Mouse (Mus musculus): ENCODE data around the gene Adarb2. TPM values are rescaled to one million over a fixed set of nuclear protein-coding genes. Genes with fewer than 3 reads are reported as not detected.

The Adarb2 gene
- polyA plus RNA-seq, 1 experiment from 2014 or later = 0.41 TPM

DNA sequence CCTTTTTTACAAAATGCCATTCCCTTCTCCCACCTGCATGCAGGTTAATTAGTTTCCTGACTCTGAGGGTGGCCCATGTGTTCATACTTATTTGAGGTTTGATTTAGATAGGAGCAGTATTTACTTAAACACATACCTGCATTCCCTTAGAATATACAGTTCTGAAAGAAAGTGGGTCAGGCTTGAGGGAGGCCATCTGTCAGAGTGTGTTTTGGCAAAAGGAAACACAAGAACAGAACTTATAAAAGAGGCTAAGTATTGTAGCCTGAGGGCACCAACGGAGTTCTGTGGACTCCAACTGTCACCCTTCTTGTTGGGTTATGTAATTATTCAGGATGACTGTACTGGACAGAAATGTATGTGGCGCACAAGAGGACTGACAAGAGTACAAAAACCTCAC, 349.6 kb downstream of the Adarb2 start:
- H3K4me3 ChIP-seq (ENCODE audit: low read length) = no peak overlapping the region
- H3K9ac ChIP-seq (ENCODE audit: low read depth, low read length) = no peak overlapping the region
- H3K4me2 ChIP-seq (replicated peaks; ENCODE audit: low read depth, low read length) = no peak overlapping the region
- WGBS = 67% methylated on average over 2 of the region's 2 CpGs
- H3K27ac ChIP-seq (ENCODE audit: low read depth, low read length) = no peak overlapping the region
- no peak for ATAC-seq (ENCODE audit: low FRiP score, low TSS enrichment)
- no peaks in the 10 kb centered on the region for H3K4me1 ChIP-seq (ENCODE audit: control insufficient read depth, insufficient read depth, low read length)
- H3K9me3 ChIP-seq (ENCODE audit: control insufficient read depth, low read length) = no peaks in the 10 kb centered on the region
- H3K27me3 ChIP-seq (ENCODE audit: control insufficient read depth, insufficient read depth, low read length) = no peaks in the 10 kb centered on the region
- no peaks in the 10 kb centered on the region for H3K36me3 ChIP-seq (ENCODE audit: control insufficient read depth, insufficient read depth, low read length)

DNA sequence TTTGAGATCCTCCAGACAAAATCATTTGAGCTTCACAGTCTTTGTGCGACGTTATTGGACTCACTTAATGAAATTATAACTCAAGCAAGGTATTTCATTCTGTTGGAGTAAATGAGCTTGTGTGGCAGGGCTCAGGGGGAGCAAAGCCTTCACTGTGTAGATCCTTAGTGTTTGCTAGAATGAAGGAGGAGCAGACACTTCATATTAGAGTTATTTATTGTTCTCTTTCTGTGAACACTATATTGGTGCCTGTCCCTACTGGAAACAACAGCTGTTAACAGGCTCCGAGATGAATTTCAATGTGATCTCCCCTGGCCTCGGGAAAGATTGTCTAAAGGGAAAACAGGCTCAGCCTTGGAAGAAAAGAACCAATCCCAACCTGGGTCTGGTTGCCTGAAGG, 355.1 kb downstream of the Adarb2 start:
- no peaks in the 10 kb centered on the region for H3K4me1 ChIP-seq (ENCODE audit: control insufficient read depth, insufficient read depth, low read length)
- no peak overlapping the region for H3K9ac ChIP-seq (ENCODE audit: low read depth, low read length)
- H3K27ac ChIP-seq (ENCODE audit: low read depth, low read length) = no peak overlapping the region
- no peaks in the 10 kb centered on the region for H3K36me3 ChIP-seq (ENCODE audit: control insufficient read depth, insufficient read depth, low read length)
- H3K27me3 ChIP-seq (ENCODE audit: control insufficient read depth, insufficient read depth, low read length) = no peaks in the 10 kb centered on the region
- no peak overlapping the region for H3K4me2 ChIP-seq (replicated peaks; ENCODE audit: low read depth, low read length)
- no peak for ATAC-seq (ENCODE audit: low FRiP score, low TSS enrichment)
- H3K4me3 ChIP-seq (ENCODE audit: low read length) = no peak overlapping the region
- peaks cover 4% of the 10 kb centered on the region; the same call in 1 of the 2 replicates for H3K9me3 ChIP-seq (ENCODE audit: control insufficient read depth, low read length)
- WGBS = 65% methylated on average over 4 of the region's 4 CpGs

DNA sequence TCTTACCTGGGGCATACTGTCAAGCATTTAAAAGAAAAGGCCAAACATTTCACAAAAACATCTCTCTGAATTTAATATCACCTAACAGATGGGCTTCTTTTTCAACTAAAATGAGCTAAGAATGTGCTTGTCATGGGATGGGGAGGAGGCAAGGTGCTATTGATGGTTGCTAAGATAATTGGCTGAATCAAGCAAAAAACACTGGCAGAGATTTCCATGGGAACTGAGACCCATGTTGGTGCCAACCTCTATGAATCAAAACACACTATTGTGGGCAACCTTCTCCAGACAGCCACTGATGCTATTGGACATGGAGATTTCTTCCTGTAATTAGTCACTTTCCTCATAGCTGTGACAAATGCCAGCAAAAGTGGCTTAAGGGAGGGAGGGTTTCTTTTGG, 357.8 kb downstream of the Adarb2 start:
- H3K4me1 ChIP-seq (ENCODE audit: control insufficient read depth, insufficient read depth, low read length) = no peaks in the 10 kb centered on the region
- ATAC-seq (ENCODE audit: low FRiP score, low TSS enrichment) = no peak

DNA sequence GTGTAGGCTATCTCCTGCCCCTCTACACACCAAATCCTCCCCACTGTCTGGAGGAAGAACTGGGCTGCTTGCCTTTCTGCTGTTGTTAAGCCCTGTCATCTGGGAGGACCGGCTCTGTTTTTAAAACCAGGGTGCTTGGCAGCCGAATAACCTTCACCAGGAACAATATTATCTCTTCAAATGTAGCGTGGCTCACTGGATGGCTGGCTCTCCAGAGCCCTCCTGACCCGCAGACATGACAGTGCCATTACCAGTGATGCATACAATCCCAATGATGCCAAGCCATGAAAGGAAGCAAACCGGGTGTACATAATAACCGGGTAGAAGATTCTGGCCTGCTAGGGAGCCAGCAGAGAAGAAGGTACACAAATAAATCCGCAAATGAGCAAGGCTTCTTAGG, 360.5 kb downstream of the Adarb2 start:
- Histone ChIP-seq H3K36me3 (ENCODE audit: control insufficient read depth, insufficient read depth, low read length) (no peaks in the 10 kb centered on the region), H3K9me3 (ENCODE audit: control insufficient read depth, low read length) (peaks cover 4% of the 10 kb centered on the region; the same call in 1 of the 2 replicates), H3K9ac (ENCODE audit: low read depth, low read length) (no peak overlapping the region), H3K27ac (ENCODE audit: low read depth, low read length) (no peak overlapping the region), H3K4me3 (ENCODE audit: low read length) (no peak overlapping the region), H3K4me2 (replicated peaks; ENCODE audit: low read depth, low read length) (no peak overlapping the region), H3K27me3 (ENCODE audit: control insufficient read depth, insufficient read depth, low read length) (no peaks in the 10 kb centered on the region), H3K4me1 (ENCODE audit: control insufficient read depth, insufficient read depth, low read length) (no peaks in the 10 kb centered on the region)
- ATAC-seq (ENCODE audit: low FRiP score, low TSS enrichment) = no peak; the same call in 1 of the 2 replicates
- WGBS = 72% methylated on average over 7 of the region's 7 CpGs

More for the DNA sequence above, 357.8 kb downstream of the Adarb2 start:
- Histone ChIP-seq H3K36me3 (ENCODE audit: control insufficient read depth, insufficient read depth, low read length) (no peaks in the 10 kb centered on the region), H3K9me3 (ENCODE audit: control insufficient read depth, low read length) (peaks cover 4% of the 10 kb centered on the region; the same call in 1 of the 2 replicates), H3K27me3 (ENCODE audit: control insufficient read depth, insufficient read depth, low read length) (no peaks in the 10 kb centered on the region), H3K27ac (ENCODE audit: low read depth, low read length) (no peak overlapping the region), H3K4me2 (replicated peaks; ENCODE audit: low read depth, low read length) (no peak overlapping the region), H3K9ac (ENCODE audit: low read depth, low read length) (no peak overlapping the region), H3K4me3 (ENCODE audit: low read length) (no peak overlapping the region)

DNA sequence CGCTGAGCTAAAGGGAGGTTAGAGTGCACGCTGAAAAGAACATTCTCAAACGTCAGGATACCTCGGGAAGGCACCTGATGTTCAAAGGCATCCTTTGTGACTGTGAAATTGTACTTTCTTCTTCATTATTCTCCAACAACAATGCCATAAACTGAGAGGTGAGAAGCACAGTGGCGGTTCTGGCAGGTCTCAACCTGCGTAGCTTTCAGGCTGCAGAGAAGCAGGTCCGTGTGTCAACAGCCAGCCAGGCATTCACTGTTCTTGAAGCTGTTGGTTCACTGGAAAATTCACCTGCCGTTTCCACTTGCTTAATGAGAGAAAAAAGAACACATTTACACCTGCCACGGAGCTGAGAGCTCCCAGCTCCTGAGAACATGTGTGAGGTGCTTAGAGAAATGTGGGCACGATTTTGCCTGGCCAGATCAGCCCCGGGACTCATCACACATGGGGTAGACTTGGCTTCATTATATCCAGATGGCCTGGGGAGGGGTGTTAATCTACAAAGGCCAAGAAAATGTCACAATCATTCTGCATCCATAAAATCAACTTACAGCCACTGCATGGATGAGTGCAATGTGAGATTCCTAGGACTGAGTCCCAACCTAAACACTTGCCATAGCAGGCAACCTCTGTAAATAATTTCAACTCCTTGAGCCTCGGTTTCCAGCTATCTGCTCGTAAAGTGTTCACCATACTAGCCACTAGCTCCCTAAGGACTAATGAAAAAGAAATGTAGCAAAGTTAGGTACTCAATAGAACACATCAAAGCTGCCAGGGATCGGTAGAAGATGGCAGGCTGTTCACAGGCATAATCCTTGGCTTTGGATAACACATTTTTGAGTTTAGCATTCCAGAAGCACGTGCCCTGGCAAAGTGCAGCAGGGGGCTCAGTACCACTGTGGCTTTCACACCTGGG, 364.7 kb downstream of the Adarb2 start:
- no peak overlapping the region for H3K27ac ChIP-seq (ENCODE audit: low read depth, low read length)
- H3K27me3 ChIP-seq (ENCODE audit: control insufficient read depth, insufficient read depth, low read length) = no peaks in the 10 kb centered on the region
- no peaks in the 10 kb centered on the region for H3K36me3 ChIP-seq (ENCODE audit: control insufficient read depth, insufficient read depth, low read length)
- no peak for ATAC-seq (ENCODE audit: low FRiP score, low TSS enrichment)
- H3K9ac ChIP-seq (ENCODE audit: low read depth, low read length) = no peak overlapping the region
- no peaks in the 10 kb centered on the region for H3K9me3 ChIP-seq (ENCODE audit: control insufficient read depth, low read length)
- no peak overlapping the region for H3K4me3 ChIP-seq (ENCODE audit: low read length)
- H3K4me2 ChIP-seq (replicated peaks; ENCODE audit: low read depth, low read length) = no peak overlapping the region
- no peaks in the 10 kb centered on the region for H3K4me1 ChIP-seq (ENCODE audit: control insufficient read depth, insufficient read depth, low read length)
- 71% methylated on average over 15 of the region's 15 CpGs for WGBS

DNA sequence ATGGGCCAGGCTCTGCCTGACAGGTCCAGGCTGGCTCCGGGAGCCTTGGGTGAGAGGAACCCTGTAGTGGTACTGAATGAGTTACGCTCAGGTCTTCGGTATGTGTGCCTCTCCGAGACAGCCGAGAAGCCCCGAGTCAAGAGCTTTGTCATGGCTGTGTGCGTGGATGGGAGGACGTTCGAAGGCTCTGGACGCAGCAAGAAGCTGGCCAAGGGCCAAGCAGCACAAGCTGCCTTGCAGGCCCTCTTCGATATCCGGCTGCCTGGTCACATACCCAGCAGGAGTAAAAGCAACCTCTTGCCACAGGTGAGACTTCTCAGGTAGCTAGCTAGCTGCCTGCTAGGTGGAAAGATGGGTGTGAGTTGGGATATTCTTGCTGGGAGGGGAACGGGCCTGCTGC, 367.6 kb downstream of the Adarb2 start:
- no peak for ATAC-seq (ENCODE audit: low FRiP score, low TSS enrichment)
- no peaks in the 10 kb centered on the region for H3K27me3 ChIP-seq (ENCODE audit: control insufficient read depth, insufficient read depth, low read length)
- H3K4me2 ChIP-seq (replicated peaks; ENCODE audit: low read depth, low read length) = no peak overlapping the region
- H3K9ac ChIP-seq (ENCODE audit: low read depth, low read length) = no peak overlapping the region
- 77% methylated on average over 13 of the region's 13 CpGs for WGBS
- no peaks in the 10 kb centered on the region for H3K9me3 ChIP-seq (ENCODE audit: control insufficient read depth, low read length)
- H3K27ac ChIP-seq (ENCODE audit: low read depth, low read length) = no peak overlapping the region
- H3K4me3 ChIP-seq (ENCODE audit: low read length) = no peak overlapping the region
- H3K4me1 ChIP-seq (ENCODE audit: control insufficient read depth, insufficient read depth, low read length) = no peaks in the 10 kb centered on the region
- no peaks in the 10 kb centered on the region for H3K36me3 ChIP-seq (ENCODE audit: control insufficient read depth, insufficient read depth, low read length)

DNA sequence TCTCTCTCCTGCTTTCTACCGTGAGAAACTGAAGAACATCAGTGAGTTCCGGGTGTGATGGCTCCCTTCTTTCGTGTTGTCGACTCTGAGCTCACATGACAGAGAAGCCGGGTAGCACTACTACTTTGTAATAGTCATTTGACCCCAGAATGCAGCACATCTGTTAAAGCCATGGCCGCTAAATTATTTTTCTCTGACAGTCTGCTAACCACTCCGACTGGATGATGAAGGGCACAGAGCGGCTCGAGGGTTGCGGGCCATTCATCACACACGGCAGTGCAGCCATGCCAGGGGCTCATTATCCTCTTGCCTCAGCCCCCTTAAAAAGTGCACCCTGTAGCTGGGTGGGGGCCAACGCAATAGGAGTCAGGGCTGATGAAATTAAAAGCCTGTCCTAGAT, 371.2 kb downstream of the Adarb2 start:
- Histone ChIP-seq H3K27me3 (ENCODE audit: control insufficient read depth, insufficient read depth, low read length) (no peaks in the 10 kb centered on the region), H3K4me2 (replicated peaks; ENCODE audit: low read depth, low read length) (no peak overlapping the region), H3K36me3 (ENCODE audit: control insufficient read depth, insufficient read depth, low read length) (no peaks in the 10 kb centered on the region), H3K4me1 (ENCODE audit: control insufficient read depth, insufficient read depth, low read length) (no peaks in the 10 kb centered on the region), H3K4me3 (ENCODE audit: low read length) (no peak overlapping the region), H3K9ac (ENCODE audit: low read depth, low read length) (no peak overlapping the region), H3K27ac (ENCODE audit: low read depth, low read length) (no peak overlapping the region), H3K9me3 (ENCODE audit: control insufficient read depth, low read length) (no peaks in the 10 kb centered on the region)
- WGBS = 38% methylated on average over 12 of the region's 12 CpGs
- ATAC-seq (ENCODE audit: low FRiP score, low TSS enrichment) = peak; percentile 77; the same call in 1 of the 2 replicates

DNA sequence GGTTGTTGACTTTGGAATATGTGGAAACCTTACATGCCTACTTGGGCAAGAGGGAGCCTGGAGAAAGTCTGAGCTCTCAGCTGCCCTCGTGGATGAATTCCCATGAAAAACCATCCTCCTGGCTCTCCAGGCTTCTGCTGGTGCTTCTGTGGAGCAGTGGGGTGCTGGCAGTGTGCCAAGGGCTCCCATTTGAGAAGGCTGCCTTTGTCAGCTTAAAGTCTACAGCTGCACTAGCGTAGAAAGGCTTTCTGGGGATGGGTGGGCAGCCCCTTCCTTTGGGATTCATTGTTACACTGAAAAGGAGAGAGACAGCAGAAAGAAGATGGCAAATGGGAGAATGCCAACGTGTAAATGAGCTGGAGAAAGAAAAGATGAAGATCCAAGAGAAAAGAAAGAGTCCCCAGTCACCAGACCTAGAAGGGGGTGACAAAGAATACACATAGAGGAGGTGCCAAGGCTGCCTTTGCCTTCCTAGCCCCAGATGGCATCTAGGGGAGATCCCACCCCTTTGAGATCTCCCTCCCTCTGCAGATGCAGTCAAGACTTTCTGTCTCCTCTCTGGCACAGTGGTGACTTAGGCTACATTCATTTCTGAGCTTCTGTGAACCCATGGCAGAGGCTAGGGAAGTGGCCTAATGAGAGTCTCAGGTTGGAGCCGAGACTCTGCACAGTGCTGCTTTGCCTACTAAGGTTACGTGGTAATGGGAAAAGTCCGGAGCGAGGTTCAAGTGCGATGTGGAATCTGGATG, 381.8 kb downstream of the Adarb2 start:
- ATAC-seq (ENCODE audit: low FRiP score, low TSS enrichment) = no peak
- no peaks in the 10 kb centered on the region for H3K36me3 ChIP-seq (ENCODE audit: control insufficient read depth, insufficient read depth, low read length)
- H3K4me1 ChIP-seq (ENCODE audit: control insufficient read depth, insufficient read depth, low read length) = no peaks in the 10 kb centered on the region
- no peak overlapping the region for H3K4me3 ChIP-seq (ENCODE audit: low read length)
- WGBS = 75% methylated on average over 8 of the region's 8 CpGs
- no peaks in the 10 kb centered on the region for H3K9me3 ChIP-seq (ENCODE audit: control insufficient read depth, low read length)
- H3K27me3 ChIP-seq (ENCODE audit: control insufficient read depth, insufficient read depth, low read length) = no peaks in the 10 kb centered on the region
- H3K4me2 ChIP-seq (replicated peaks; ENCODE audit: low read depth, low read length) = no peak overlapping the region
- no peak overlapping the region for H3K27ac ChIP-seq (ENCODE audit: low read depth, low read length)
- H3K9ac ChIP-seq (ENCODE audit: low read depth, low read length) = no peak overlapping the region

DNA sequence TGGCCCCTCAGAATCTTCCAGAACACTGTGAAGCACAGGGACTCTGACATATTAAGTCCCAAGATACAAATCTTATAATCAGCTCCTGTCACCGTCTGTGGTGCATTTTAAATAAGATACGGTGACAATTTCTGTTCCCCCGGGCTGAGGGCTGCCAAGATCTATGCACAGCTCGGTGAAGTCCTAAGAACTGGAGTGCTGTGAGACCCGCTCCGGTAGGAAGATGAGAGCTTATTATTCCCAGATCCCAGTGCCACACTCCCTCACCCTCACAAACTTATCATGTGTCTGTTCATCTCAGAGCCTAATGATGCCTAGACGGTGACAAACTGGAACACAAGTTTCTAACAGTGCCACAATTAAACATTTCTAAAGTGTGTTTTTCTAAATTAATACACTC, 384.8 kb downstream of the Adarb2 start:
- no peaks in the 10 kb centered on the region for H3K9me3 ChIP-seq (ENCODE audit: control insufficient read depth, low read length)
- no peaks in the 10 kb centered on the region for H3K36me3 ChIP-seq (ENCODE audit: control insufficient read depth, insufficient read depth, low read length)
- WGBS = 80% methylated on average over 7 of the region's 7 CpGs
- H3K27me3 ChIP-seq (ENCODE audit: control insufficient read depth, insufficient read depth, low read length) = no peaks in the 10 kb centered on the region
- no peak overlapping the region for H3K27ac ChIP-seq (ENCODE audit: low read depth, low read length)
- no peak overlapping the region for H3K9ac ChIP-seq (ENCODE audit: low read depth, low read length)
- H3K4me2 ChIP-seq (replicated peaks; ENCODE audit: low read depth, low read length) = no peak overlapping the region
- no peak overlapping the region for H3K4me3 ChIP-seq (ENCODE audit: low read length)
- no peak for ATAC-seq (ENCODE audit: low FRiP score, low TSS enrichment)
- no peaks in the 10 kb centered on the region for H3K4me1 ChIP-seq (ENCODE audit: control insufficient read depth, insufficient read depth, low read length)

Data from kidney, embryonic 14.5 days (tissue).